Mouse (Mus musculus) embryonic facial prominence, embryonic 11.5 days (tissue): ENCODE results near the gene Lrrc63. TPM values are rescaled to one million over a fixed set of nuclear protein-coding genes. Genes with fewer than 3 reads are reported as not detected.
A peak's percentile ranks its signal among the peaks of the same experiment; 100 is the strongest.

Experiments used
- ATAC-seq: fragments of 200-750 bp; cut with Nextera tagmentation; replicated peaks from 2 replicates; pipeline ENCODE4 v1.8.0; 2017; ENCODE audit warnings: low read depth; ENCODE audit not compliant: insufficient number of reproducible peaks, low FRiP score, low TSS enrichment
- DNase-seq: peaks from one replicate; pipeline ENCODE4 v3.0.0-alpha.2; 2015; ENCODE audit warnings: low spot score
- H3K27ac ChIP-seq: fragments of 300-500 bp; sonication (generic); replicated peaks from 2 replicates; pipeline ENCODE4 v1.5.1; 2014; ENCODE audit warnings: mild to moderate bottlenecking, low read depth, low read length, control low read depth
- H3K27me3 ChIP-seq: fragments of 300-500 bp; sonication (generic); 2 replicates; pipeline ENCODE4 v1.6.1; 2014; ENCODE audit warnings: mild to moderate bottlenecking, low read length, moderate library complexity, mixed read lengths; ENCODE audit not compliant: control insufficient read depth, insufficient read depth
- H3K36me3 ChIP-seq: fragments of 300-500 bp; sonication (generic); replicated peaks from 2 replicates; pipeline ENCODE4 v1.6.1; 2014; ENCODE audit warnings: low read depth, mild to moderate bottlenecking, low read length, moderate library complexity, mixed read lengths; ENCODE audit not compliant: control insufficient read depth, insufficient read depth
- H3K4me1 ChIP-seq: fragments of 300-500 bp; sonication (generic); 2 replicates; pipeline ENCODE4 v1.6.1; 2014; ENCODE audit warnings: low read length, mixed read lengths; ENCODE audit not compliant: control insufficient read depth, insufficient read depth
- H3K4me2 ChIP-seq: fragments of 300-500 bp; sonication (generic); 2 replicates; pipeline ENCODE4 v1.6.1; 2014; ENCODE audit warnings: low read depth, mild to moderate bottlenecking, control low read depth, low read length, moderate library complexity
- H3K4me3 ChIP-seq: fragments of 300-500 bp; sonication (generic); 2 replicates; pipeline ENCODE4 v1.5.1; 2014; ENCODE audit warnings: low read depth, low read length, control low read depth
- H3K9ac ChIP-seq: fragments of 300-500 bp; sonication (generic); replicated peaks from 2 replicates; pipeline ENCODE4 v1.6.1; 2014; ENCODE audit warnings: mild to moderate bottlenecking, control low read depth, low read length
- H3K9me3 ChIP-seq: fragments of 300-500 bp; sonication (generic); replicated peaks from 2 replicates; pipeline ENCODE4 v1.6.1; 2016; ENCODE audit warnings: mild to moderate bottlenecking, low read length, inconsistent platforms, mixed read lengths; ENCODE audit not compliant: control insufficient read depth
- WGBS: fragments of 180-500 bp; shearing (Covaris S2); extraction: QIAGEN DNeasy Blood & Tissue Kit; methylation state at CpG from one replicate; pipeline ENCODE4 v1.1.7; 2014; 5-methylcytosine and 5-hydroxymethylcytosine counted together
- polyA plus RNA-seq: library from polyadenylated mRNA; unstranded; fragments of >200 nt; fragmentation: Nextera tagmentation; extraction: Ambion mirVana; gene quantifications from 2 replicates; pipeline ENCODE4 v1.2.1, GENCODE M21; 2014

Gene Lrrc63
- 0.21 TPM in 1 of 2 replicates, not detected in the other for polyA plus RNA-seq

DNA sequence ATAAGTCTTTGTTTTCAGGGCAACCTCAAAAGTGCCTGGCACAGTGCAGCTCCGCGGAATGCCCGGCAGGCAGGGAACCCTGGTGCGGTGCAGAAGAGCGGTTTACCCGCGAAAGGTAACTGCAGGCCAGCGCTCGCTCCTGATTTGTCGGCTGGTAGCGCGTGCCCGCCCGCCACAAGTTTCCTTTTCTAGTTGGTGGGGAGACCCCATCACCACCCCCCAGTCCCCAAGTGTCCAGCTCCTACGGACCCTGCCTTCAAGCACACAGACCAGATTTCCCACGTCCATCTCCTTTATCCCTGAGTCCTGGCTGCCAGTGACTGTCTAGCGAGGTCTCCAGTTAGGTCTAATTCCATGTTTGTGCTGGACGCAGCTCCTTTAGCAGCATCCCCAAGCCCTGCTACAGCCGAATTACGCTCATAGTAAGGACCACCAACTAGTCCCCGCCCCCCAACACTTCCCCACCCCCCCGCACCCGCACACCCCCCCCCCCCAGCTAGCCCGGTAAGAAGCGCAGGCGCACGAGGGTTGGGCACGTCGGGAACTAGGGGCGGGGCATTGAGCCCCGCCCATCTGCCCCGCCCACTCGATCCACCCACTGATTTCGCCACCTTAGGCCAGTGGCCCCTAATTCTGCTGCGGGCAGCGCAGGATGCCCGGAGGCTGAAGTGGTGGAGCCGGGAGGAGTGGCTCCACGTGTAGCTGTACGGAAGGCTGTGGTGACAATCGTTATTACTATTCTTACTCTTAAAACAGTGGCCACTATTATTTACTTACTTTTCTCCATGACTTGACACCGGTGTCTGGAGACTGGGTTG lies at the start of gene Lrrc63, which contains the start of gene Lcp1:
Gene Lrrc63 (minus strand): TSS at position 381 of the 818 bp plus-strand sequence.
Gene Lcp1 (plus strand): TSS at position 601 of the 818 bp plus-strand sequence.
- no peak within 1 kb of the TSS for H3K27ac ChIP-seq

DNA sequence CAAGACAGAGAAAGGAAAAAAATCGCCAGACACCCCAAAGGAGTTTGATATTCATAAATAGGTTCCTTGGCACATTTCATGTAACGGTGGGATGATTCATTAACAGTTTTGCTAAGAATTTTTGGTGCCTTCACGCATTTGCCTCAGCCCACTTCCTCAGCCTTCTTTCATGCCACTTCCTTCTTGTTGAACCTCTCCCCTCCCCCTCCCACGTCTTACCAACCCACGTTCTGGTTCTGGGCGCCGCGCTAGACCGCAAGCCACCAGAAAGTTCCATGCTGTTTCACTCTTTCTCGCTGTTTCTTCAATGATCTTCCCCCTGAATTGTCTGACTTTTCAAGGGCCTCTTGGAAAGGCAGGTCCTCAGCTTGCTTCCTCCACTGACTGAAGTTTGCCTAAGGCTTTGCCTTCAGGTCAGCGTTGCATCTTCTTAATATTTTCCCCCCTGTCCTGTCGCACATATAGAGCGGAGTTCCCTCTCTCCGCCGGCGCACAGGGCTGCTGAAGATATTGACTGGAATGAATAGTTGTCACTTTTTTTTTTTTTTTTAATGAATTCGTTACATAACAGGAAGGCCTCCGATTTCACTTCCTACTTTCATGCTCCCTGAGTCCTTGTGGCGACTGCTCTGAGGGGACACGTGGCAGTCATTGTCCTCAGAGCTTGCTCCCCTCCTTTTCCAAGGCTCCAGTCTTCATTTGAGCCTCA lies 48.7 kb upstream of the Lrrc63 start:
- no peaks in the 10 kb centered on the region for H3K27me3 ChIP-seq
- no peak overlapping the region for H3K4me2 ChIP-seq
- H3K4me3 ChIP-seq: no peak overlapping the region
- no peaks in the 10 kb centered on the region for H3K4me1 ChIP-seq
- no peaks in the 10 kb centered on the region for H3K9me3 ChIP-seq
- no peak overlapping the region for H3K27ac ChIP-seq
- ATAC-seq (no peak), DNase-seq (no peak)
- no peaks in the 10 kb centered on the region for H3K36me3 ChIP-seq
- no peak overlapping the region for H3K9ac ChIP-seq
- 85% methylated on average over 20 of the region's 20 CpGs for whole genome bisulfite sequencing

More for the DNA sequence above, at the start of gene Lrrc63, which contains the start of gene Lcp1:
- ATAC-seq (peak; percentile 96), DNase-seq (peak; percentile 88)
- peak within 1 kb of the TSS; percentile 37 for H3K4me3 ChIP-seq
- H3K4me1 ChIP-seq: no peaks in the 10 kb centered on the region
- H3K36me3 ChIP-seq: no peaks in the 10 kb centered on the region
- H3K9me3 ChIP-seq: no peaks in the 10 kb centered on the region
- H3K9ac ChIP-seq: peak within 1 kb of the TSS; percentile 25; the same call in 1 of the 2 replicates
- H3K4me2 ChIP-seq: peak within 1 kb of the TSS; percentile 74
- no peaks in the 10 kb centered on the region for H3K27me3 ChIP-seq
- under 1% methylated on average over 37 of the region's 42 CpGs for WGBS

DNA sequence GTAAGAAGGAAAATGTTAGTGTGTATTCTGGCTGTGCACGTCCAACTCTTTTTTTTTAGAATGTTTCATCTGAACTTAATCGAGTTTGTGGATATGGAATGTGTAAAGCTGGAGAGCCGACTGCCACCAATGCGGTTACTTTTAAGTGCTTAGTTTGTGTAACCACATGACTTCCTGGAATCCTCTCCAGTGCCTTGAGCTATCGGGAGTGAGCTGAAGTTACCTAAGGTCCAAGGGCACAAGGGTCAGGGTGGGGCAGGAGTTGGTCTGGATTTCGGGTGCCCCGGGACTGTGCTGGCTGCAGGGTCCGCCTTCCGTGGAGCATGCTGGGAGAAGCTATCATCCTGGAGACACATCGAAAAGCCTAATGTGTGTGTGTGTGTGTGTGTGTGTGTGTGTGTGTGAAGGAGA lies 48.1 kb upstream of the Lrrc63 start:
- 65% methylated on average over 10 of the region's 10 CpGs for WGBS

DNA sequence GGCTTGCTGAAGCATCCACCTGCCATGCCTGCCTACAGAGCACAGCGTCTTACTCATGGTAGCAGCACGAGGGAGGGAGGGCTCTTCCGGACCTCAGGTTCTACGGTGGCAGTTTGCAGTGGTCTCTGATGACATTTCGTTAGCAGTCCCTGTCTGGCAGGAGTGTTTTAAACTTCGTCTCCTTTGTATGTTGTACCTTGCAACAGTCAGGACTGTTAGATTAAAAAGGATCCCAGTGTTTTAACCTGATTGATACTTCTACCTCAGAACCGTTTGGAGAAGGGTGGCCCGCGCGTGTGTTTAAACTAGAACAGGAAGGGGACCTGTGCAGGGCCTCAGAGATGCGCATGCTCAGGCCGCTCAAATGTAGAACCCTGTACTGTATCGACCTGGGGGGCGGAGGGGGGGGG lies 47.7 kb upstream of the Lrrc63 start:
- no peak overlapping the region for H3K27ac ChIP-seq
- no peaks in the 10 kb centered on the region for H3K4me1 ChIP-seq
- ATAC-seq (no peak), DNase-seq (no peak)
- WGBS: 81% methylated on average over 14 of the region's 14 CpGs
- no peaks in the 10 kb centered on the region for H3K9me3 ChIP-seq
- no peaks in the 10 kb centered on the region for H3K36me3 ChIP-seq
- no peaks in the 10 kb centered on the region for H3K27me3 ChIP-seq
- H3K9ac ChIP-seq: no peak overlapping the region
- no peak overlapping the region for H3K4me3 ChIP-seq
- H3K4me2 ChIP-seq: no peak overlapping the region

More for the DNA sequence above, 48.1 kb upstream of the Lrrc63 start:
- H3K36me3 ChIP-seq: no peaks in the 10 kb centered on the region
- no peaks in the 10 kb centered on the region for H3K4me1 ChIP-seq
- no peak overlapping the region for H3K27ac ChIP-seq
- no peaks in the 10 kb centered on the region for H3K9me3 ChIP-seq
- no peak overlapping the region for H3K4me2 ChIP-seq
- ATAC-seq (no peak), DNase-seq (no peak)
- no peak overlapping the region for H3K4me3 ChIP-seq
- H3K27me3 ChIP-seq: no peaks in the 10 kb centered on the region
- no peak overlapping the region for H3K9ac ChIP-seq

DNA sequence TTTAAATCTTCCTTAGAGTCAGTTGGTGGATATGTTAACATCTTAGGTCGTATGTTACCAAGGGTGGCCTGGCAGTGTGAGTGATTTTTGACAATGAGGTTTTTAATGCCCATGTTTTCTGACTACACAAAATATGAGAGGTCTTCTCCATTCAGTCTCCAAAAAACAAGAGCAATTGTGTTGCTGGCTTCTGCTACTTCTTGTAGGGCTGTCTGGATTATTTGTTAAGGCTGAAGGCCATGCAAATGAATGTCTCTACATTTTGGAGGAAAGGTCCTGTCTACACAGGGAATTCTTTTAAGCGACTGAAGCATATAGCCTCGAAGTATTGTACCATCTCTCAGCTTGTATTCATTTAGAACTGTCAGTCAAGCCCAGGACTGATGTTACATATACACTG lies 46.7 kb upstream of the Lrrc63 start:
- no peak for ATAC-seq
- 59% methylated on average over 3 of the region's 3 CpGs for WGBS

DNA sequence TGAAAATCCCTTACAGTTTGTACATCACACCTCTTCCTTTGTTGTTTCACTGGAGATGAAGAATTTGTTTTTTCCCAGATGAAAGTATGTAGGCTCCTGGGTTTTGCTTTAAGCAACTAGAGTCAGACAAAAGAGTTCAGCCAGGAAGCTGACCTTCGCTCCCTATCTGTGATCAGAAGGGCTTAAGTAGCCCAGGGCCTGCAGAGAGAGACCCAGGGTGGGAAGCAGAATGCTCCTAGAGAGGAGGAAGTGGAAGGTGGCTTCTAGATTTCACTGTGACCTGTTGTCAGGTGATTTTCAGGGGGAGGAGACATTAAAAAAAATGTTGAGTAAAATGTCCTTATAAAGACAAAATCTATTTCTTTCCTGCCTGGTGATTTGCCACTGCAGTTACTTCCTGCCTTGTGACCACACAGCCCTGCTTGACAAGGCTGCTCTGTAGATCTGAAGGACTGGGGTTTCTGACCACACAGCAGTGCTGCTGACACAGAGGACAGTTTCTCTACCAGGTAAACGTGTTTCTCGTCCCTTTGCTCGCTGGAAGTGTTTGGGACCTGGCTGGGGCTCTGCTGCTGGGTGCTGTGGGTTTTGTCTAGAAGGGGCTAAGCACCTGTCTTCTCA lies 45.9 kb upstream of the Lrrc63 start:
- no peak overlapping the region for H3K4me3 ChIP-seq
- ATAC-seq (no peak), DNase-seq (no peak)
- H3K4me2 ChIP-seq: no peak overlapping the region
- H3K9ac ChIP-seq: no peak overlapping the region
- no peaks in the 10 kb centered on the region for H3K36me3 ChIP-seq
- no peak overlapping the region for H3K27ac ChIP-seq
- H3K9me3 ChIP-seq: no peaks in the 10 kb centered on the region
- H3K27me3 ChIP-seq: no peaks in the 10 kb centered on the region
- H3K4me1 ChIP-seq: no peaks in the 10 kb centered on the region
- 59% methylated on average over 4 of the region's 4 CpGs for WGBS

More for the DNA sequence above, 46.7 kb upstream of the Lrrc63 start:
- Histone ChIP-seq H3K4me3 (no peak overlapping the region), H3K9ac (no peak overlapping the region), H3K4me1 (no peaks in the 10 kb centered on the region), H3K27ac (no peak overlapping the region), H3K27me3 (no peaks in the 10 kb centered on the region), H3K4me2 (no peak overlapping the region), H3K9me3 (no peaks in the 10 kb centered on the region), H3K36me3 (no peaks in the 10 kb centered on the region)
- DNase-seq: no peak

DNA sequence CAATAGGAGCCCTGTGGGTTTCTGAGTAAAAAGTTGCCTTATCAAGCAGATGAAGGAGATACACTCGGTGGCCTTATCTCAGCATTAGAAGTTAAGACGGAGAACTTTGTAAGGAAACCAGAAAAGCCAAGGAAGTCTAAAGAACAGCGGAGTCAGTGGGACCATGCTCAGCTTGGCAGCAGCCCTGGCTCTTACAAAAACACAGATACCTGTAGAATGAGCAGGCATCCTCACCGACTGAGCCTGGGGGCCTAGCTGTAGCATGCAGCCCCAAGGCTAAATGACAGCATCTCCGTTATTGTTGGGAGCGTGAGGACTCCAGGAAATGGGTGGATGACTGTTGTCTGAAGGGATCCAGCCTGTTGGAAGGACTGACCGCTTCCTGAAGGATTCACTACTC lies 45.1 kb upstream of the Lrrc63 start:
- Histone ChIP-seq H3K36me3 (no peaks in the 10 kb centered on the region), H3K27me3 (no peaks in the 10 kb centered on the region), H3K9me3 (no peaks in the 10 kb centered on the region), H3K27ac (no peak overlapping the region), H3K4me2 (no peak overlapping the region), H3K9ac (no peak overlapping the region), H3K4me1 (no peaks in the 10 kb centered on the region), H3K4me3 (no peak overlapping the region)
- ATAC-seq (no peak), DNase-seq (no peak)
- 84% methylated on average over 7 of the region's 7 CpGs for WGBS
